Mouse (Mus musculus) lung, postnatal 0 days (tissue): Measurements from ENCODE around the gene Vmn2r84. TPM values are rescaled to one million over a fixed set of nuclear protein-coding genes. Genes with fewer than 3 reads are reported as not detected.
"Not testable (repeated sequence)": the region's sequence is repeated elsewhere in the genome, so short reads cannot be mapped to it uniquely, and the experiment has no call there.

ENCODE experiments used
- ATAC-seq: fragments of 200-750 bp; cut with Nextera tagmentation; 2 replicates; pipeline ENCODE4 v1.8.0; 2017; ENCODE audit warnings: moderate library complexity
- DNase-seq: peaks from one replicate; pipeline ENCODE4 v3.0.0-alpha.2; 2016; ENCODE audit warnings: low spot score
- H3K27ac ChIP-seq: fragments of 300-500 bp; sonication (generic); 2 replicates; pipeline ENCODE4 v1.5.1; 2014; ENCODE audit warnings: antibody characterized with exemption, mild to moderate bottlenecking, low read length, mixed read lengths
- H3K27me3 ChIP-seq: fragments of 300-500 bp; sonication (generic); replicated peaks from 2 replicates; pipeline ENCODE4 v1.6.1; 2014; ENCODE audit warnings: low read length, mixed read lengths; ENCODE audit not compliant: insufficient read depth
- H3K36me3 ChIP-seq: fragments of 300-500 bp; sonication (generic); 2 replicates; pipeline ENCODE4 v1.6.1; 2014; ENCODE audit warnings: low read length, mixed read lengths; ENCODE audit not compliant: insufficient read depth
- H3K4me1 ChIP-seq: fragments of 300-500 bp; sonication (generic); 2 replicates; pipeline ENCODE4 v1.6.1; 2014; ENCODE audit warnings: antibody characterized with exemption, low read depth, low read length, mixed read lengths; ENCODE audit not compliant: insufficient read depth
- H3K4me2 ChIP-seq: fragments of 300-500 bp; sonication (generic); replicated peaks from 2 replicates; pipeline ENCODE4 v1.6.1; 2014; ENCODE audit warnings: low read depth, mild to moderate bottlenecking, low read length, moderate library complexity, mixed read lengths
- H3K4me3 ChIP-seq: fragments of 300-500 bp; sonication (generic); 2 replicates; pipeline ENCODE4 v1.5.1; 2014; ENCODE audit warnings: low read depth, low read length
- H3K9ac ChIP-seq: fragments of 300-500 bp; sonication (generic); replicated peaks from 2 replicates; pipeline ENCODE4 v1.6.1; 2014; ENCODE audit warnings: low read depth, mild to moderate bottlenecking
- H3K9me3 ChIP-seq: fragments of 300-500 bp; sonication (generic); 2 replicates; pipeline ENCODE4 v1.6.1; 2016; ENCODE audit warnings: low read length, mixed read lengths
- CTCF ChIP-seq: IDR thresholded peaks from 2 replicates; pipeline ENCODE4 v1.5.1; 2016; ENCODE audit warnings: antibody characterized with exemption, mild to moderate bottlenecking
- EP300 ChIP-seq: IDR thresholded peaks from 2 replicates; pipeline ENCODE4 v1.6.1; 2016; ENCODE audit warnings: antibody characterized with exemption, mild to moderate bottlenecking, control low read depth
- WGBS: fragments of 180-500 bp; shearing (Covaris S2); extraction: QIAGEN DNeasy Blood & Tissue Kit; methylation state at CpG from one replicate; pipeline ENCODE4 v1.1.7; 2014; 5-methylcytosine and 5-hydroxymethylcytosine counted together
- polyA plus RNA-seq: library from polyadenylated mRNA; unstranded; fragments of >200 nt; fragmentation: Nextera tagmentation; extraction: Ambion mirVana; gene quantifications from 2 replicates; pipeline ENCODE4 v1.2.1, GENCODE M21; 2015

Gene Vmn2r84
- polyA plus RNA-seq, 1 experiment from 2014 or later = not detected

GRCm38 (mm10) chr10:130363438-130364164, 30.5 kb downstream of the Vmn2r84 start:
- Histone ChIP-seq H3K9me3 (no peaks in the 10 kb centered on the region), H3K27me3 (no peaks in the 10 kb centered on the region), H3K27ac (no peak overlapping the region), H3K9ac (no peak overlapping the region), H3K4me3 (no peak overlapping the region), H3K4me1 (no peaks in the 10 kb centered on the region), H3K4me2 (no peak overlapping the region), H3K36me3 (no peaks in the 10 kb centered on the region)
- WGBS = 49% methylated on average over 2 of the region's 2 CpGs
- DNase-seq (peak; percentile 16), ATAC-seq (no peak)
- TF ChIP-seq EP300 (no peak), CTCF (peak; percentile 49)

DNA sequence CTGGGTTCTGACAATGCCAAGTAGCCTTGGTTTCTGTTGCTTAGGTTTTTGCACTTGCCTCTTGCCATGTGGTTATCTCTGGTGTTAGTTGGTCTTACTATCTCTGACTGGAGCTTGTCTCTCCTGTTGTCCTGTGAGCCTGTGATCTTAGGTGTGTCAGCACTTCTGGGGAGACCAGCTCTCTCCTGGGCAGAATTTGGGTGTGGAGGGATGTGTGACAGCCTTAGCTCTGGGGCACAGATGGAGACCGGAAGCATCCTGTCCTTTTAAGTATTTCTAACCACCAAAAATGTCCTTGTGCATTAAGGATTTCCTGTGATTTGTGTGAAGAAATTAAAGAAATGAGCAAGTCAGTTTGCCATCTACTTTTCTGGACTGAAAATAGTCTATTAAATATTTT, 50.1 kb downstream of the Vmn2r84 start:
- Histone ChIP-seq H3K4me2 (no peak overlapping the region), H3K4me1 (no peaks in the 10 kb centered on the region), H3K36me3 (no peaks in the 10 kb centered on the region), H3K9ac (no peak overlapping the region), H3K4me3 (no peak overlapping the region), H3K27me3 (no peaks in the 10 kb centered on the region), H3K9me3 (no peaks in the 10 kb centered on the region), H3K27ac (no peak overlapping the region)
- 71% methylated on average over 1 of the region's 1 CpGs for WGBS
- TF ChIP-seq CTCF (no peak), EP300 (no peak)
- DNase-seq (no peak), ATAC-seq (no peak)

DNA sequence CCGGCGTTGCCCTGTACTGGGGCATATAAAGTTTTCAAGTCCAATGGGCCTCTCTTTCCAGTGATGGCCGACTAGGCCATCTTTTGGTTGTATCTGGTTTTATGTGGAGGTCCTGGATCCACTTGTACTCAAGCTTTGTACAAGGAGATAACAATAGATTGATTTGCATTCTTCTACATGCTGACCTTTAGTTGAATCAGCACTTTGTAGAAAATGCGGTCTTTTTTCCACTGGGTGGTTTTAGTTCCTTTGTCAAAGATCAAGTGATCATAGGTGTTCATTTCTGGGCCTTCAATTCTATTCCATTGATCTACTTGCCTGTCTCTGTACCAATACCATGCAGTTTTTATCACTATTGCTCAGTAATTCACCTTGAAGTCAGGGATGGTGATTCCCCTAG, 54.1 kb downstream of the Vmn2r84 start:
- ATAC-seq, H3K9ac ChIP-seq, H3K4me1 ChIP-seq, DNase-seq, H3K4me2 ChIP-seq, H3K27ac ChIP-seq, H3K9me3 ChIP-seq, H3K36me3 ChIP-seq, H3K27me3 ChIP-seq, H3K4me3 ChIP-seq: not testable (repeated sequence)
- 90% methylated on average over 4 of the region's 4 CpGs for WGBS

DNA sequence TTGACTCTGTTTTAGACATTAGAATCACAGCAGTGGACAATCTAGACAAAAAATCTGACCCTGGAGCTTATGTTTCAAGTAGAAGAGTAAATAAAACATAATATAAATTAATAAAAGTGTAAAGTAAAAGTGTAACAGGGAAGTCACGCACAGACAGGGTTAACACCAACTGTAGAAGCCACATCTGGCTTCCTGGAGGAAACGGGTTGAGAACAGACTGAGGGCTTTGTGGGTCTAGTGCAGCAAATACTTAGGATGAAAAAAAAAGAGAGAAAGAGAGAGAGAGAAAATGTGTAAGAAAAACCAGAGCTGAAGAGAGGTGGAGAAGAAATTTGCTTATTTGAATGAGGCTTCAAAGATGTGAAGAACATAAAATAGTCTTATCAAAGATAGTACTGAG, 56.6 kb downstream of the Vmn2r84 start:
- Histone ChIP-seq H3K4me2 (no peak overlapping the region), H3K27ac (no peak overlapping the region), H3K9ac (no peak overlapping the region), H3K4me3 (no peak overlapping the region), H3K4me1 (no peaks in the 10 kb centered on the region), H3K36me3 (no peaks in the 10 kb centered on the region), H3K9me3 (no peaks in the 10 kb centered on the region), H3K27me3 (no peaks in the 10 kb centered on the region)
- no peak for DNase-seq
- ATAC-seq = no peak
- TF ChIP-seq EP300 (no peak), CTCF (no peak)
- WGBS = 29% methylated on average over 2 of the region's 2 CpGs

GRCm38 (mm10) chr10:130336385-130336784, 57.7 kb downstream of the Vmn2r84 start:
- WGBS = 28% methylated on average over 1 of the region's 1 CpGs
- ATAC-seq = no peak

DNA sequence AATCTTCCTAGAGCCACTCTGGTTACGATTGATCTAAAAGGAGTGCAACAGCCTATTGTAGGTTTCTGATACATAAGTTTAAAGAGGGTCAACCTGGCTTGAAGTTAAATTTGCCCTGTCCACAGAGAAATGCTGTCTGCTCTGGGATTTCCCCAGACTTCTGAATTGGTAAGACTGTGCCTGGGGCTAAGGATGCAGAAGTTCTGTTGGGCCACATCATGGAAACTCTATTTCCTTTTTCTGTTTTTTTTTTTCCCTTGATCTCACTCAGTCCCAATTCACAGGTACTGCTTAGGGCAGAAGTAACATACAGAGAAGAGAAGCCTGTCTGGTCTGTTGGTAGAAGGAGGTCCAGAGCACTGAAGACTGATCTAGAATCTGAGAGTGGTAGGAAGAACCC, 63.4 kb downstream of the Vmn2r84 start:
- Histone ChIP-seq H3K4me1 (no peaks in the 10 kb centered on the region), H3K4me3 (no peak overlapping the region), H3K9ac (no peak overlapping the region), H3K4me2 (no peak overlapping the region), H3K27ac (no peak overlapping the region), H3K9me3 (no peaks in the 10 kb centered on the region), H3K27me3 (no peaks in the 10 kb centered on the region), H3K36me3 (no peaks in the 10 kb centered on the region)
- TF ChIP-seq CTCF (no peak), EP300 (no peak)
- ATAC-seq (no peak), DNase-seq (no peak)
- 80% methylated on average over 1 of the region's 1 CpGs for whole genome bisulfite sequencing

More at GRCm38 (mm10) chr10:130336385-130336784, 57.7 kb downstream of the Vmn2r84 start:
- Histone ChIP-seq H3K9ac (no peak overlapping the region), H3K27me3 (no peaks in the 10 kb centered on the region), H3K27ac (no peak overlapping the region), H3K9me3 (no peaks in the 10 kb centered on the region), H3K4me1 (no peaks in the 10 kb centered on the region), H3K4me3 (no peak overlapping the region), H3K4me2 (no peak overlapping the region), H3K36me3 (no peaks in the 10 kb centered on the region)
- no peak for TF ChIP-seq CTCF
- TF ChIP-seq EP300 = no peak
- DNase-seq = no peak

Other genes with a start within 250 kb of the Vmn2r84 start
- gene Olfr825, start 227.6 kb downstream of the Vmn2r84 start, polyA plus RNA-seq = not detected in 2 replicates
- not detected in 2 replicates for gene Olfr826, start 210.1 kb downstream of the Vmn2r84 start, polyA plus RNA-seq
- not detected in 2 replicates for gene Olfr827, start 179.9 kb downstream of the Vmn2r84 start, polyA plus RNA-seq
- not detected in 2 replicates for gene Neurod4, start 114.1 kb downstream of the Vmn2r84 start, polyA plus RNA-seq
- gene Tespa1, start 71.5 kb downstream of the Vmn2r84 start, polyA plus RNA-seq = 0.35 and 0.68 TPM in 2 replicates
- not detected in 2 replicates for gene Vmn2r85, start 35.4 kb upstream of the Vmn2r84 start, polyA plus RNA-seq
- gene Vmn2r86, start 61.7 kb upstream of the Vmn2r84 start, polyA plus RNA-seq = not detected in 2 replicates
- gene Vmn2r87, start 103.1 kb upstream of the Vmn2r84 start, polyA plus RNA-seq = not detected in 2 replicates